ENCODE assay signal across 8 mouse cellular contexts in the genomic region with DNA sequence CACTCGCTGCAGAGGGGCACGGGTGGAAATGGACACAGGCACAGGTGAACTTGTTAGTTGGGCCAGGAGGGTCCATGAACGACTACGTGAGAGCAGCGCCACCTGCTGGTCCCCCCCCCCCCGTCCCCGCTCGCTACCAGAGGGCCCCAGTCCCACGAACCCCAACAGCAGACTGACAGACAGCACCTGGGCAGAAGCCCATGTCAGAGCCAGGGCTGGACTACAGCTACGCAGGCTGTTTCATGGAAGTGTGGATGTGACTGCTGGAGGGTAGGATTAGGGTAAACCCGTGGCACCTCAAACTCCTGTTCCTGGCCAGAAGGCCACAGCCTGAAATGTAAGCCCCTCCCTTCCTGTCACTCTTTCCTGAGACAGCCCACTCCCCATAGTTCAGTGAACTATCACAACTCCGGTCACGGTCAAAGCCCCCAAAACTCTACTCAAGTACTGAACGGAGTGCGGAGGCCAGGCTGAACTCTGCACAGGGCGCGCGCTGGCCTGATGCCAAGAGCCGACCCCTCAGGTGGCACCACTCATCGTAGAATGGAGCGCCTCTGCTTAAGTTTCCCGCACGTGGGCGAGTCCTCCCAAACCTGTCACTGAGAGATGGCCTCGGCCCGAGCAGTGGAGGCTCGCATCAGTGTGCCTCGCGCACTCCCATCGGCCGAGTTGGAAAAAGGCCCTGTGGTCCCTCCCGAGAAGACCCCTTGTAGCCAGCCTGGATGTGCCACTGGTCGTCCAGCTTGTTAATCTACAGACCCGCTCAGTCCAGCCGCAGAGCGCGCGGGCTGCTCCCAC. TPM values are rescaled to one million over a fixed set of nuclear protein-coding genes. Genes with fewer than 3 reads are reported as not detected.
DNase-seq lines count a peak whose midpoint lies in the region; ATAC-seq and TF ChIP-seq lines count a peak whose summit lies in the region.

No protein-coding gene starts in this region.

- H3K4me3 ChIP-seq in embryonic facial prominence, embryonic 11.5 days (ENCODE audit: low read depth, low read length): peak overlapping the region; percentile 53
- peak overlapping the region; percentile 72 for H3K4me3 ChIP-seq in heart, embryonic 15.5 days
- H3K4me3 ChIP-seq in kidney, postnatal 0 days (replicated peaks; ENCODE audit: low read depth, low read length): peak overlapping the region; percentile 61
- peak overlapping the region; percentile 71 for H3K4me3 ChIP-seq in macrophage (ENCODE audit: inconsistent target)

- no peaks in the 10 kb centered on the region; the same call in none of the 2 replicates for H3K36me3 ChIP-seq in embryonic facial prominence, embryonic 11.5 days (replicated peaks; ENCODE audit: control insufficient read depth, insufficient read depth, low read depth, low read length)
- H3K36me3 ChIP-seq in heart, embryonic 15.5 days: peaks cover 3% of the 10 kb centered on the region; the same call in 1 of the 2 replicates
- 0 out of 2 replicates have a peak, but pooled peaks cover 13% of the 10 kb centered on the region for H3K36me3 ChIP-seq in kidney, postnatal 0 days (ENCODE audit: insufficient read depth, low read length)
- H3K36me3 ChIP-seq in macrophage (ENCODE audit: inconsistent target): peaks cover 20% of the 10 kb centered on the region

- ATAC-seq in cerebellum, adult (ENCODE audit: insufficient number of reproducible peaks, low FRiP score, low TSS enrichment): no peak
- ATAC-seq in embryonic facial prominence, embryonic 11.5 days (replicated peaks; ENCODE audit: insufficient number of reproducible peaks, low FRiP score, low TSS enrichment, low read depth): peak; percentile 69
- ATAC-seq in heart, embryonic 15.5 days (replicated peaks; ENCODE audit: insufficient number of reproducible peaks, insufficient read depth, low FRiP score, low read depth): peak; percentile 25
- ATAC-seq in kidney, postnatal 0 days (replicated peaks; ENCODE audit: low FRiP score, low read depth): peak; percentile 31

- under 1% methylated on average over 37 of the region's 38 CpGs for WGBS in embryonic facial prominence, embryonic 11.5 days
- under 1% methylated on average over 38 of the region's 38 CpGs for WGBS in heart, embryonic 15.5 days
- under 1% methylated on average over 37 of the region's 38 CpGs for WGBS in kidney, postnatal 0 days
- under 1% methylated on average over 36 of the region's 38 CpGs for WGBS in macrophage (ENCODE audit: missing documents)

- peaks cover 5% of the 10 kb centered on the region; the same call in 1 of the 2 replicates for H3K4me1 ChIP-seq in embryonic facial prominence, embryonic 11.5 days (ENCODE audit: control insufficient read depth, insufficient read depth, low read length)
- H3K4me1 ChIP-seq in heart, embryonic 15.5 days (replicated peaks): peaks cover 22% of the 10 kb centered on the region
- H3K4me1 ChIP-seq in kidney, postnatal 0 days (replicated peaks; ENCODE audit: insufficient read depth, low read length): peaks cover 15% of the 10 kb centered on the region; the same call in 1 of the 2 replicates

- no peak overlapping the region for H3K27ac ChIP-seq in embryonic facial prominence, embryonic 11.5 days (replicated peaks; ENCODE audit: low read depth, low read length)
- H3K27ac ChIP-seq in heart, embryonic 15.5 days: peak overlapping the region; percentile 85
- H3K27ac ChIP-seq in kidney, postnatal 0 days: peak overlapping the region; percentile 73
- H3K27ac ChIP-seq in macrophage: peak overlapping the region; percentile 38

- H3K79me2 ChIP-seq in macrophage (ENCODE audit: inconsistent target): no peaks in the 10 kb centered on the region

- H3K9ac ChIP-seq in embryonic facial prominence, embryonic 11.5 days (replicated peaks; ENCODE audit: low read length): peak overlapping the region; percentile 56
- H3K9ac ChIP-seq in heart, embryonic 15.5 days: peak overlapping the region; percentile 72
- peak overlapping the region; percentile 70 for H3K9ac ChIP-seq in kidney, postnatal 0 days (ENCODE audit: low read depth, low read length)

- peak; percentile 80 for TF ChIP-seq CTCF in kidney, postnatal 0 days (IDR thresholded peaks at IDR 0.05; ENCODE audit: low read depth)

- DNase-seq in cerebellum, adult 11-12 months: peak; percentile 76
- peak; percentile 54 for DNase-seq in T-cell, adult 2 months (ENCODE audit: low spot score)
- peak; percentile 78 for DNase-seq in embryonic facial prominence, embryonic 11.5 days (ENCODE audit: low spot score)
- DNase-seq in kidney, postnatal 0 days (ENCODE audit: low spot score): peak; percentile 66
- DNase-seq in spleen, adult 18-20 months: peak; percentile 32 to 61

- H3K4me2 ChIP-seq in embryonic facial prominence, embryonic 11.5 days (ENCODE audit: low read depth, low read length): peak overlapping the region; percentile 97
- peak overlapping the region; percentile 98 for H3K4me2 ChIP-seq in heart, embryonic 15.5 days
- peak overlapping the region; percentile 75 for H3K4me2 ChIP-seq in kidney, postnatal 0 days (ENCODE audit: low read length)

- no peaks in the 10 kb centered on the region for H3K9me3 ChIP-seq in embryonic facial prominence, embryonic 11.5 days (replicated peaks; ENCODE audit: control insufficient read depth, low read length)
- H3K9me3 ChIP-seq in heart, embryonic 15.5 days (replicated peaks): no peaks in the 10 kb centered on the region
- H3K9me3 ChIP-seq in kidney, postnatal 0 days (replicated peaks; ENCODE audit: low read length): no peaks in the 10 kb centered on the region

- no peaks in the 10 kb centered on the region for H3K27me3 ChIP-seq in embryonic facial prominence, embryonic 11.5 days (ENCODE audit: control insufficient read depth, insufficient read depth, low read length)
- H3K27me3 ChIP-seq in heart, embryonic 15.5 days: no peaks in the 10 kb centered on the region
- no peaks in the 10 kb centered on the region for H3K27me3 ChIP-seq in kidney, postnatal 0 days (ENCODE audit: insufficient read depth, low read length)

RNA-seq across cellular contexts. Expression of gene Cenpx, which starts 0.6 kb away (rescaled TPM):
- polyA plus RNA-seq in embryonic facial prominence, embryonic 11.5 days (2014; fragmentation: Nextera tagmentation; extraction: Ambion mirVana): 118 and 124 TPM in 2 replicates
- 105 and 111 TPM in 2 replicates for polyA plus RNA-seq in heart, embryonic 15.5 days (2015; fragmentation: Nextera tagmentation; extraction: Ambion mirVana)
- 160 and 174 TPM in 2 replicates for polyA plus RNA-seq in kidney, postnatal 0 days (2015; fragmentation: Nextera tagmentation; extraction: Ambion mirVana)
- total RNA-seq in macrophage (2018; cell fraction: chromatin; rRNA removed): 10 to 100 TPM in 5 of 26 experiments, 1 to 10 TPM in 21; 1.8 to 12.4 (median 6.7) TPM
- 10 to 100 TPM; 34.6 to 85.0 (median 58.4) TPM for total RNA-seq in macrophage (2018; cell fraction: cytosol; rRNA removed)
- total RNA-seq in macrophage (2018; cell fraction: nucleus; rRNA removed): 10 to 100 TPM in 20 of 26 experiments, 1 to 10 TPM in 6; 5.2 to 28.2 (median 11.8) TPM
- 70.5 to 93.2 TPM (median 84.4 TPM) in 3 replicates for polyA plus RNA-seq in macrophage (2018)

RNA-seq across cellular contexts. Expression of gene Lrrc45, which starts 0.8 kb away (rescaled TPM):
- polyA plus RNA-seq in embryonic facial prominence, embryonic 11.5 days (2014; fragmentation: Nextera tagmentation; extraction: Ambion mirVana): 35.0 and 35.9 TPM in 2 replicates
- 27.5 and 36.8 TPM in 2 replicates for polyA plus RNA-seq in heart, embryonic 15.5 days (2015; fragmentation: Nextera tagmentation; extraction: Ambion mirVana)
- polyA plus RNA-seq in kidney, postnatal 0 days (2015; fragmentation: Nextera tagmentation; extraction: Ambion mirVana): 31.3 and 33.5 TPM in 2 replicates
- 100 to 1,000 TPM in 14 of 26 experiments, 10 to 100 TPM in 12; 41.8 to 196 (median 107) TPM for total RNA-seq in macrophage (2018; cell fraction: chromatin; rRNA removed)
- 10 to 100 TPM in 4 of 26 experiments, 1 to 10 TPM in 22; 5.1 to 12.6 (median 7.8) TPM for total RNA-seq in macrophage (2018; cell fraction: cytosol; rRNA removed)
- 10 to 100 TPM; 12.0 to 87.9 (median 37.9) TPM for total RNA-seq in macrophage (2018; cell fraction: nucleus; rRNA removed)
- polyA plus RNA-seq in macrophage (2018): 8.8 to 16.3 TPM (median 8.9 TPM) in 3 replicates

RNA-seq across cellular contexts. Expression of gene Rac3, which starts 8.3 kb away (rescaled TPM):
- polyA plus RNA-seq in embryonic facial prominence, embryonic 11.5 days (2014; fragmentation: Nextera tagmentation; extraction: Ambion mirVana): 9.7 and 10.9 TPM in 2 replicates
- 7.8 and 17.0 TPM in 2 replicates for polyA plus RNA-seq in heart, embryonic 15.5 days (2015; fragmentation: Nextera tagmentation; extraction: Ambion mirVana)
- polyA plus RNA-seq in kidney, postnatal 0 days (2015; fragmentation: Nextera tagmentation; extraction: Ambion mirVana): 23.4 and 23.7 TPM in 2 replicates
- total RNA-seq in macrophage (2018; cell fraction: chromatin; rRNA removed): 1 to 10 TPM in 19 of 26 experiments, under 1 TPM in 1, not detected in 6; 0.86 to 7.7 (median 3.2) TPM
- 10 to 100 TPM in 1 of 26 experiments, 1 to 10 TPM in 25; 2.1 to 10.9 (median 6.8) TPM for total RNA-seq in macrophage (2018; cell fraction: cytosol; rRNA removed)
- total RNA-seq in macrophage (2018; cell fraction: nucleus; rRNA removed): 1 to 10 TPM in 24 of 26 experiments, not detected in 2; 1.1 to 5.9 (median 2.3) TPM
- 5.4 to 14.4 TPM (median 7.5 TPM) in 3 replicates for polyA plus RNA-seq in macrophage (2018)

RNA-seq across cellular contexts. Expression of gene Dcxr, which starts 14.1 kb away (rescaled TPM):
- polyA plus RNA-seq in embryonic facial prominence, embryonic 11.5 days (2014; fragmentation: Nextera tagmentation; extraction: Ambion mirVana): 10.7 and 11.7 TPM in 2 replicates
- polyA plus RNA-seq in heart, embryonic 15.5 days (2015; fragmentation: Nextera tagmentation; extraction: Ambion mirVana): 7.0 and 16.7 TPM in 2 replicates
- polyA plus RNA-seq in kidney, postnatal 0 days (2015; fragmentation: Nextera tagmentation; extraction: Ambion mirVana): 112 and 123 TPM in 2 replicates
- total RNA-seq in macrophage (2018; cell fraction: chromatin; rRNA removed): 10 to 100 TPM in 18 of 26 experiments, 1 to 10 TPM in 8; 2.2 to 46.3 (median 16.5) TPM
- 100 to 1,000 TPM in 2 of 26 experiments, 10 to 100 TPM in 24; 59.8 to 110 (median 79.5) TPM for total RNA-seq in macrophage (2018; cell fraction: cytosol; rRNA removed)
- total RNA-seq in macrophage (2018; cell fraction: nucleus; rRNA removed): 10 to 100 TPM; 10.4 to 54.5 (median 22.9) TPM
- polyA plus RNA-seq in macrophage (2018): 50.0 to 96.7 TPM (median 78.2 TPM) in 3 replicates

RNA-seq across cellular contexts. Expression of gene Cbr2, which starts 18.9 kb away (rescaled TPM):
- polyA plus RNA-seq in embryonic facial prominence, embryonic 11.5 days (2014; fragmentation: Nextera tagmentation; extraction: Ambion mirVana): 3.3 and 3.7 TPM in 2 replicates
- polyA plus RNA-seq in heart, embryonic 15.5 days (2015; fragmentation: Nextera tagmentation; extraction: Ambion mirVana): 11.4 and 46.0 TPM in 2 replicates
- 1.8 and 3.6 TPM in 2 replicates for polyA plus RNA-seq in kidney, postnatal 0 days (2015; fragmentation: Nextera tagmentation; extraction: Ambion mirVana)
- 10 to 100 TPM in 5 of 26 experiments, 1 to 10 TPM in 19, not detected in 2; 1.0 to 16.7 (median 4.0) TPM for total RNA-seq in macrophage (2018; cell fraction: chromatin; rRNA removed)
- total RNA-seq in macrophage (2018; cell fraction: cytosol; rRNA removed): 10 to 100 TPM in 19 of 26 experiments, 1 to 10 TPM in 7; 5.6 to 78.3 (median 25.1) TPM
- total RNA-seq in macrophage (2018; cell fraction: nucleus; rRNA removed): 10 to 100 TPM in 12 of 26 experiments, 1 to 10 TPM in 14; 1.7 to 44.5 (median 8.1) TPM
- 26.0 to 63.7 TPM (median 28.8 TPM) in 3 replicates for polyA plus RNA-seq in macrophage (2018)
